Mouse (Mus musculus): ENCODE data around the gene Dcun1d1.

DNA sequence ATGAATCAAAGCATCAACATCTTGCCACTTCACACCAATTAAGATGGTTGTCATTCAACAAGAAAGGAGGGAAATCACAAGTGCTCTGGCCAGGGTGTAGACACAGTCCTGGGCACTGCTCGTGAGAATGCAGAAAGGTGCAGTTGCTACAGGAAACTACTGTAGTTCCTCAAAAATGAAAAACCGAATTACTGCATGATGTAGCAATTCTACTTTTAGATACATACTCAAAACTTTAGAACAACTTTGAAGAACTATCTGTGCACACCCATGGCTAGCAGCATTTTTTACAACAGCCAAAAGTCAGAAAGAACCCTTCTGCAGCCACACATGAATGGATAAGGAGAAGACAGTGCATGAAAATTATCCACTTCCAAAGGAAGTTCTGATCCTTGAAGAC is 29.2 kb upstream of the Dcun1d1 start:
- no peak for TF ChIP-seq CTCF (IDR thresholded peaks at IDR 0.05; ENCODE audit: low read depth)
- no peak for TF ChIP-seq EP300 (optimal IDR thresholded peaks at IDR 0.05)

Data from stomach, postnatal 0 days (tissue).